Mouse (Mus musculus) CH12.LX (cell line): Measurements from ENCODE around the gene Esr1. TPM values are rescaled to one million over a fixed set of nuclear protein-coding genes. Genes with fewer than 3 reads are reported as not detected.

Experiments used
- DNase-seq: peaks from one replicate; pipeline ENCODE4 v3.0.0-alpha.2; 2013; ENCODE audit errors: extremely low read depth
- H3K27ac ChIP-seq: 2 replicates; pipeline ENCODE4 v1.5.1; 2012; ENCODE audit warnings: low read depth, mild to moderate bottlenecking, control low read depth, moderate library complexity; ENCODE audit not compliant: insufficient read depth
- H3K27me3 ChIP-seq: replicated peaks from 2 replicates; pipeline ENCODE3; 2012; ENCODE audit warnings: inconsistent platforms
- H3K36me3 ChIP-seq, 2 experiments: replicated peaks in 1 of 2; 2 replicates each; pipeline versions ENCODE3 to v1.6.1; 2012; ENCODE audit warnings: inconsistent platforms in 1 of 2, low read length in 1 of 2, mild to moderate bottlenecking in 1 of 2, mixed read lengths in 1 of 2, moderate library complexity in 1 of 2; ENCODE audit not compliant: control insufficient read depth in 1 of 2, insufficient read depth in 1 of 2
- H3K4me1 ChIP-seq, 2 experiments: 2 replicates each; pipeline ENCODE4 v1.6.1; 2012; ENCODE audit warnings: inconsistent platforms in 1 of 2, moderate library complexity in 1 of 2; ENCODE audit not compliant: insufficient read depth in 2 of 2, control insufficient read depth in 1 of 2
- H3K4me2 ChIP-seq: 2 replicates; pipeline ENCODE4 v1.6.1; 2012; ENCODE audit warnings: low read depth, mild to moderate bottlenecking, control low read depth; ENCODE audit not compliant: poor library complexity, insufficient read depth, severe bottlenecking
- H3K4me3 ChIP-seq, 3 experiments: fragments of 150-350 bp in 1 of 3; sonication (generic) in 1 of 3; replicated peaks in 1 of 3; 2 replicates each; pipeline versions ENCODE3 to v1.5.1; 2011 to 2012; ENCODE audit warnings: low read depth in 2 of 3, low read length in 2 of 3, mild to moderate bottlenecking in 2 of 3, moderate library complexity in 2 of 3, control low read depth in 1 of 3, improper control_type of control experiment in 1 of 3, inconsistent platforms in 1 of 3, mixed read lengths in 1 of 3; ENCODE audit not compliant: poor library complexity in 1 of 3
- H3K79me2 ChIP-seq: replicated peaks from 2 replicates; pipeline ENCODE4 v1.6.1; 2012; ENCODE audit warnings: mild to moderate bottlenecking, moderate library complexity; ENCODE audit not compliant: control insufficient read depth, poor library complexity, insufficient read depth, severe bottlenecking; ENCODE audit errors: extremely low read depth
- H3K9ac ChIP-seq: 2 replicates; pipeline ENCODE4 v1.6.1; 2012; ENCODE audit warnings: low read depth, mild to moderate bottlenecking, control low read depth, moderate library complexity; ENCODE audit not compliant: insufficient read depth
- H3K9me3 ChIP-seq: replicated peaks from 2 replicates; pipeline ENCODE3; 2012; ENCODE audit warnings: low read length, inconsistent platforms, mixed read lengths
- BHLHE40 ChIP-seq: IDR thresholded peaks from 2 replicates; pipeline ENCODE4 v1.6.1; 2011; ENCODE audit warnings: mild to moderate bottlenecking, low read depth, low read length, improper control_type of control experiment
- CHD1 ChIP-seq: IDR thresholded peaks from 2 replicates; pipeline ENCODE4 v1.6.1; 2012; ENCODE audit warnings: low read depth, low read length, improper control_type of control experiment, inconsistent platforms
- CHD2 ChIP-seq: IDR thresholded peaks from 2 replicates; pipeline ENCODE4 v1.6.1; 2011; ENCODE audit warnings: low read length, improper control_type of control experiment
- E2F4 ChIP-seq: IDR thresholded peaks from 2 replicates; pipeline ENCODE4 v1.6.1; 2011; ENCODE audit warnings: low read depth, low read length, improper control_type of control experiment; ENCODE audit not compliant: insufficient replicate concordance
- ELF1 ChIP-seq: IDR thresholded peaks from 2 replicates; pipeline ENCODE4 v1.6.1; 2014; ENCODE audit warnings: low read depth, mild to moderate bottlenecking, inconsistent platforms, low read length, improper control_type of control experiment
- EP300 ChIP-seq: IDR thresholded peaks from 2 replicates; pipeline ENCODE4 v1.6.1; 2011; ENCODE audit warnings: low read length, improper control_type of control experiment
- ETS1 ChIP-seq: conservative IDR thresholded peaks from 2 replicates; pipeline ENCODE4 v1.6.1; 2012; ENCODE audit warnings: low read depth, mild to moderate bottlenecking, inconsistent platforms, low read length, improper control_type of control experiment, moderate library complexity
- HCFC1 ChIP-seq: IDR thresholded peaks from 2 replicates; pipeline ENCODE4 v1.6.1; 2012; ENCODE audit warnings: low read depth, mild to moderate bottlenecking, inconsistent platforms, low read length, improper control_type of control experiment
- IRF4 ChIP-seq: IDR thresholded peaks from 2 replicates; pipeline ENCODE4 v1.6.1; 2014; ENCODE audit warnings: low read depth, mild to moderate bottlenecking, inconsistent platforms, low read length, improper control_type of control experiment
- JUN ChIP-seq: IDR thresholded peaks from 2 replicates; pipeline ENCODE4 v1.6.1; 2011; ENCODE audit warnings: low read depth, mild to moderate bottlenecking, low read length, improper control_type of control experiment, moderate library complexity; ENCODE audit not compliant: insufficient read depth
- JUND ChIP-seq: conservative IDR thresholded peaks from 2 replicates; pipeline ENCODE4 v1.6.1; 2011; ENCODE audit warnings: low read depth, low read length, improper control_type of control experiment
- KAT2A ChIP-seq: IDR thresholded peaks from 2 replicates; pipeline ENCODE4 v1.6.1; 2012; ENCODE audit warnings: low read length, improper control_type of control experiment, inconsistent platforms; ENCODE audit not compliant: insufficient replicate concordance
- MAX ChIP-seq: IDR thresholded peaks from 2 replicates; pipeline ENCODE4 v1.6.1; 2011; ENCODE audit warnings: low read length, improper control_type of control experiment
- MEF2A ChIP-seq: IDR thresholded peaks from 2 replicates; pipeline ENCODE4 v1.6.1; 2014; ENCODE audit warnings: low read depth, mild to moderate bottlenecking, inconsistent platforms, low read length, improper control_type of control experiment, borderline replicate concordance
- MXI1 ChIP-seq: IDR thresholded peaks from 2 replicates; pipeline ENCODE4 v1.6.1; 2011; ENCODE audit warnings: mild to moderate bottlenecking, low read depth, low read length, improper control_type of control experiment
- MYC ChIP-seq: IDR thresholded peaks from 2 replicates; pipeline ENCODE4 v1.6.1; 2011; ENCODE audit warnings: low read depth, mild to moderate bottlenecking, improper control_type of control experiment, low read length
- NRF1 ChIP-seq: IDR thresholded peaks from 2 replicates; pipeline ENCODE4 v1.6.1; 2014; ENCODE audit warnings: low read depth, mild to moderate bottlenecking, inconsistent platforms, low read length, improper control_type of control experiment, moderate library complexity
- PAX5 ChIP-seq: IDR thresholded peaks from 2 replicates; pipeline ENCODE4 v1.6.1; 2012; ENCODE audit warnings: low read length, inconsistent platforms, mixed read lengths
- POLR2AphosphoS2 ChIP-seq: IDR thresholded peaks from 2 replicates; pipeline ENCODE4 v1.6.1; 2011; ENCODE audit warnings: low read depth, low read length, improper control_type of control experiment
- RAD21 ChIP-seq: IDR thresholded peaks from 2 replicates; pipeline ENCODE4 v1.6.1; 2011; ENCODE audit warnings: low read depth, mild to moderate bottlenecking, low read length, improper control_type of control experiment, moderate library complexity
- RCOR1 ChIP-seq: conservative IDR thresholded peaks from 2 replicates; pipeline ENCODE4 v1.6.1; 2012; ENCODE audit warnings: low read depth, mild to moderate bottlenecking, inconsistent platforms, low read length, improper control_type of control experiment
- SIN3A ChIP-seq: IDR thresholded peaks from 2 replicates; pipeline ENCODE4 v1.6.1; 2012; ENCODE audit warnings: low read length, improper control_type of control experiment, inconsistent platforms
- SMC3 ChIP-seq: IDR thresholded peaks from 2 replicates; pipeline ENCODE4 v1.6.1; 2011; ENCODE audit warnings: low read depth, low read length, improper control_type of control experiment
- TBP ChIP-seq: conservative IDR thresholded peaks from 2 replicates; pipeline ENCODE4 v1.6.1; 2011; ENCODE audit warnings: low read depth, low read length, improper control_type of control experiment
- UBTF ChIP-seq: IDR thresholded peaks from 2 replicates; pipeline ENCODE4 v1.6.1; 2012; ENCODE audit warnings: low read depth, mild to moderate bottlenecking, inconsistent platforms, low read length, improper control_type of control experiment, moderate library complexity
- USF1 ChIP-seq: IDR thresholded peaks from 2 replicates; pipeline ENCODE4 v1.6.1; 2014; ENCODE audit warnings: low read depth, mild to moderate bottlenecking, inconsistent platforms, low read length, improper control_type of control experiment
- USF2 ChIP-seq: conservative IDR thresholded peaks from 2 replicates; pipeline ENCODE4 v1.6.1; 2011; ENCODE audit warnings: low read depth, low read length, improper control_type of control experiment
- ZC3H11A ChIP-seq: IDR thresholded peaks from 2 replicates; pipeline ENCODE4 v1.6.1; 2012; ENCODE audit warnings: low read depth, mild to moderate bottlenecking, inconsistent platforms, low read length, improper control_type of control experiment
- ZMIZ1 ChIP-seq: IDR thresholded peaks from 2 replicates; pipeline ENCODE4 v1.6.1; 2012; ENCODE audit warnings: low read depth, mild to moderate bottlenecking, inconsistent platforms, low read length, improper control_type of control experiment
- ZNF384 ChIP-seq: IDR thresholded peaks from 2 replicates; pipeline ENCODE4 v1.6.1; 2012; ENCODE audit warnings: low read depth, low read length, improper control_type of control experiment, inconsistent platforms
- dilution Hi-C: fragments of 300-500 bp; cut with MboI; formaldehyde crosslinking; loops from 2 replicates; pipeline ENCODE4 v1.14.3; 2020; ENCODE audit warnings: low sequenced_read_pairs; ENCODE audit not compliant: extremely low pct_unique_long_range_greater_than_20kb, extremely low pct_ligation_motif_present
- in situ Hi-C: fragments of 300-500 bp; cut with MboI; formaldehyde crosslinking; loops from 3 replicates; pipeline ENCODE4 v1.14.3; 2019; ENCODE audit warnings: low sequenced_read_pairs, low pct_ligation_motif_present, low pct_unique_long_range_greater_than_20kb, mixed read lengths
- polyA plus RNA-seq: library from polyadenylated mRNA; unstranded; fragments of >175 nt; gene quantifications from 2 replicates; pipeline ENCODE4 v1.2.1, GENCODE M21; 2012; ENCODE audit warnings: low read depth; ENCODE audit not compliant: insufficient read length
- total RNA-seq, 2 experiments: library from RNA; depleted of rRNA; stranded (reverse); fragments of 300-350 nt in 1 of 2; fragments of >200 nt in 1 of 2; gene quantifications; 2 replicates each; pipeline ENCODE4 v1.2.3; 2012 to 2014

The Esr1 gene
- total and polyA plus RNA-seq, 3 experiments, result 0.63 to 1.0 (median 0.64) TPM

DNA sequence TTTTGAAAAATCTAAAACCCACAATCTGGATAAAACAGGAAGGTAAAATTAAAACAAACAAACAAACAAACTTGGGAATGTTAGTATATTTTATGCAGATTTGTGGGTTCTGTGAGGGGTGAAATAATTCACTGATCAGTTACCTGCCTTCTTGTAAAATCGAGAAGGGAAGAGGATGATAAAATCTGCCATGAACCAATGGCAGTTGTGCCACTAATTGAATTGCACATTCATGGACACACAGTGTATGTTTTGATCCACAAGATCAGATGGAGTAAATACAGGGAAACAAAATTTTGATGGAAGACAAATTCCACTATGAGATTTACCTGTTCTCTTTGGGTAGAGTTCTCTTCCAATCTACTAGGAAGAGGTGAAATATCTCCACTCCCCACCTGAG lies 418.5 kb downstream of the Esr1 start:
- H3K4me2 ChIP-seq, result no peak overlapping the region
- dilution Hi-C loops (no loop called here), in situ Hi-C loops (no loop called here)
- no peaks in the 10 kb centered on the region for H3K9me3 ChIP-seq
- no peak overlapping the region for H3K9ac ChIP-seq
- TF ChIP-seq USF1 (no peak), USF2 (no peak), TBP (no peak), EP300 (no peak), JUND (no peak), ZMIZ1 (no peak), PAX5 (no peak), MAX (no peak), MYC (no peak), RAD21 (no peak), BHLHE40 (no peak), ZNF384 (no peak), SIN3A (no peak), CHD2 (no peak), HCFC1 (no peak), KAT2A (no peak), ZC3H11A (no peak), ELF1 (no peak), RCOR1 (no peak), IRF4 (no peak)
- no peaks in the 10 kb centered on the region for H3K4me1 ChIP-seq
- H3K27me3 ChIP-seq, result no peaks in the 10 kb centered on the region
- no peak overlapping the region for H3K4me3 ChIP-seq
- H3K27ac ChIP-seq, result no peak overlapping the region
- H3K36me3 ChIP-seq, result peaks cover 0 to 21% of the 10 kb centered on the region in 2 experiments
- no peak for DNase-seq
- H3K79me2 ChIP-seq, result no peaks in the 10 kb centered on the region

DNA sequence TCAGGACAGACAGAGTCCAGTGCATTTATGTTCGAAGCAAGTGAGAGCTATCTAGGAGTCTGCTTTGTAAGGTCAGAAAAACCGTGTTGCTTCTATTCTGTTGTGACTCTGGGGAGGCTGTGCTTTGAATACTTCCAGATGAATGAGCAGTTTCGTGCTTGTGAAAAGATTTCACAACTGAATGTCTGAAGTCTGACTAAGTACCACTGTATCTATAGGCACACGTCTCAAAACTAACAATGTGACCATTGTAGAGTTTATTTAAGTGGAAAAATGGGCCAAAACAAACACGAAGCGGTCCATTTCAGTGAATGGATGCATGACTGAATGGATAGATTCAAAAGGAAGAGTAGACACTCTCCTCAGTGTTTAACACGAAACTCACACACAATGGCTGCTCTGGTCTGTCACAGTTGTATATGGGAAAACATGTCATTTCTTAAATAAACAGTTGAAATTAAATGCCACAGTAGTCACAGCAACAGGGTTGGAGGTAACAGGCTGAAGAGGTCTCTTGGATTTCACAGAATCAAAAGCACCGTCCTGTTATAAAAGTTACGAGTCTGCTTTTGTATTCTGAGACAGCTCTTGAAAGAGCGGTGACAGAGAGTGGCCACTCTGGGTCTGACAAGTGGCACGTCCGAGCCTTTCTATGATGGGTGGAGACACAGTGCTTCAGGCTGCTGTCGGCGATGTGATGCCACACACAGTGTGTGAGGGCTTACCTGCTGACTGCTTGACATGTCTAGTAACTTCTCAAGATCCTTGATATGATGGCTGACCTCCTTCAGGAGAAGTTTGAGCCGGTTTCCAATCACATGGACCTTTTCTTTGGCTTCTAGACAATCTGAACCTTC lies 421.0 kb downstream of the Esr1 start:
- TF ChIP-seq MXI1 (no peak), USF2 (no peak), MYC (no peak), IRF4 (no peak), EP300 (no peak), UBTF (no peak), MEF2A (no peak), POLR2AphosphoS2 (no peak), E2F4 (no peak), NRF1 (no peak), ZC3H11A (no peak), ZNF384 (no peak), SMC3 (no peak), ELF1 (no peak), JUN (no peak), MAX (no peak), CHD1 (no peak), JUND (no peak), ETS1 (no peak)
- TF ChIP-seq, all 38 proteins: peak for 0
- DNase-seq, result no peak
- Histone ChIP-seq H3K9me3 (no peaks in the 10 kb centered on the region), H3K36me3 (peaks cover 0 to 41% of the 10 kb centered on the region in 2 experiments), H3K27me3 (no peaks in the 10 kb centered on the region), H3K79me2 (no peaks in the 10 kb centered on the region), H3K27ac (no peak overlapping the region), H3K4me3 (no peak overlapping the region), H3K9ac (no peak overlapping the region), H3K4me1 (no peaks in the 10 kb centered on the region), H3K4me2 (no peak overlapping the region)
- dilution Hi-C loops (no loop called here), in situ Hi-C loops (no loop called here)
